Mouse (Mus musculus): ENCODE results near the gene Sel1l2.
A peak's percentile ranks its signal among the peaks of the same experiment; 100 is the strongest.

Sel1l2 gene

GRCm38 (mm10) chr2:140389525-140389924 lies at the start of gene Sel1l2:
Gene Sel1l2, minus strand, starts transcription at chr2:140389706.
- no peak for DNase-seq (ENCODE audit: low spot score in 2 of 2)

- DNase-seq (ENCODE audit: low spot score in 2 of 2) = no peak
Measured at GRCm38 (mm10) chr2:140439081-140439480, 49.6 kb upstream of the Sel1l2 start.

- peak in 1 of 2 experiments; percentile 39 for DNase-seq (ENCODE audit: low spot score in 2 of 2)
Measured at GRCm38 (mm10) chr2:140427283-140427682, 37.8 kb upstream of the Sel1l2 start.

- DNase-seq (ENCODE audit: low spot score in 2 of 2) = no peak
Measured at GRCm38 (mm10) chr2:140425844-140426243, 36.3 kb upstream of the Sel1l2 start.

GRCm38 (mm10) chr2:140395744-140396231 lies 6.3 kb upstream of the Sel1l2 start:
- peak in 1 of 2 experiments; percentile 9 for DNase-seq (ENCODE audit: low spot score in 2 of 2)

- DNase-seq (ENCODE audit: low spot score in 2 of 2) = peak; percentile 97 to 98
Measured at GRCm38 (mm10) chr2:140395179-140395578, 5.7 kb upstream of the Sel1l2 start, which contains the start of gene Macrod2. Gene Macrod2, plus strand, starts transcription at chr2:140395309.

- DNase-seq (ENCODE audit: low spot score in 2 of 2) = peak in 1 of 2 experiments; percentile 6
Measured at GRCm38 (mm10) chr2:140364804-140365203, 24.7 kb downstream of the Sel1l2 start.

GRCm38 (mm10) chr2:140359905-140360304 lies 29.6 kb downstream of the Sel1l2 start:
- DNase-seq (ENCODE audit: low spot score in 2 of 2) = no peak

GRCm38 (mm10) chr2:140342394-140342793 lies 47.1 kb downstream of the Sel1l2 start:
- no peak for DNase-seq (ENCODE audit: low spot score in 2 of 2)

- no peak for DNase-seq (ENCODE audit: low spot score in 2 of 2)
Measured at GRCm38 (mm10) chr2:140330508-140331306, 58.8 kb downstream of the Sel1l2 start.

- no peak for DNase-seq (ENCODE audit: low spot score in 2 of 2)
Measured at GRCm38 (mm10) chr2:140302976-140303708, 86.4 kb downstream of the Sel1l2 start.

- DNase-seq (ENCODE audit: low spot score in 2 of 2) = no peak
Measured at GRCm38 (mm10) chr2:140297155-140297554, 92.4 kb downstream of the Sel1l2 start.

- peak in 1 of 2 experiments; percentile 8 for DNase-seq (ENCODE audit: low spot score in 2 of 2)
Measured at GRCm38 (mm10) chr2:140293820-140294219, 95.7 kb downstream of the Sel1l2 start.

GRCm38 (mm10) chr2:140280808-140281207 lies 108.7 kb downstream of the Sel1l2 start:
- no peak for DNase-seq (ENCODE audit: low spot score in 2 of 2)

GRCm38 (mm10) chr2:140255595-140256141 lies 133.8 kb downstream of the Sel1l2 start:
- DNase-seq (ENCODE audit: low spot score in 2 of 2) = no peak

GRCm38 (mm10) chr2:140254256-140254655 lies 135.2 kb downstream of the Sel1l2 start:
- no peak for DNase-seq (ENCODE audit: low spot score in 2 of 2)

- no peak for DNase-seq (ENCODE audit: low spot score in 2 of 2)
Measured at GRCm38 (mm10) chr2:140243105-140243504, 146.4 kb downstream of the Sel1l2 start.

GRCm38 (mm10) chr2:140242398-140242797 lies 147.1 kb downstream of the Sel1l2 start:
- no peak for DNase-seq (ENCODE audit: low spot score in 2 of 2)

- no peak for DNase-seq (ENCODE audit: low spot score in 2 of 2)
Measured at GRCm38 (mm10) chr2:140237245-140237644, 152.3 kb downstream of the Sel1l2 start.

GRCm38 (mm10) chr2:140230295-140230694 lies 159.2 kb downstream of the Sel1l2 start:
- peak in 1 of 2 experiments; percentile 19 for DNase-seq (ENCODE audit: low spot score in 2 of 2)

GRCm38 (mm10) chr2:140220325-140220724 lies 169.2 kb downstream of the Sel1l2 start:
- no peak for DNase-seq (ENCODE audit: low spot score in 2 of 2)

- no peak for DNase-seq (ENCODE audit: low spot score in 2 of 2)
Measured at GRCm38 (mm10) chr2:140215965-140216364, 173.5 kb downstream of the Sel1l2 start.
